Mouse (Mus musculus) monocyte, adult 2 months (primary cell): ENCODE measurements at regions not wholly inside any gene's neighbourhood (a gene's known extent, or its start where the extent isn't known, plus 50 kb on each side); places are given as distances from the start of the nearest gene placed in this dataset.

ENCODE experiments used
- DNase-seq, 2 experiments: peaks; one replicate each; pipeline ENCODE4 v3.0.0; 2022; ENCODE audit warnings: low spot score in 2 of 2, low read depth in 1 of 2

DNA sequence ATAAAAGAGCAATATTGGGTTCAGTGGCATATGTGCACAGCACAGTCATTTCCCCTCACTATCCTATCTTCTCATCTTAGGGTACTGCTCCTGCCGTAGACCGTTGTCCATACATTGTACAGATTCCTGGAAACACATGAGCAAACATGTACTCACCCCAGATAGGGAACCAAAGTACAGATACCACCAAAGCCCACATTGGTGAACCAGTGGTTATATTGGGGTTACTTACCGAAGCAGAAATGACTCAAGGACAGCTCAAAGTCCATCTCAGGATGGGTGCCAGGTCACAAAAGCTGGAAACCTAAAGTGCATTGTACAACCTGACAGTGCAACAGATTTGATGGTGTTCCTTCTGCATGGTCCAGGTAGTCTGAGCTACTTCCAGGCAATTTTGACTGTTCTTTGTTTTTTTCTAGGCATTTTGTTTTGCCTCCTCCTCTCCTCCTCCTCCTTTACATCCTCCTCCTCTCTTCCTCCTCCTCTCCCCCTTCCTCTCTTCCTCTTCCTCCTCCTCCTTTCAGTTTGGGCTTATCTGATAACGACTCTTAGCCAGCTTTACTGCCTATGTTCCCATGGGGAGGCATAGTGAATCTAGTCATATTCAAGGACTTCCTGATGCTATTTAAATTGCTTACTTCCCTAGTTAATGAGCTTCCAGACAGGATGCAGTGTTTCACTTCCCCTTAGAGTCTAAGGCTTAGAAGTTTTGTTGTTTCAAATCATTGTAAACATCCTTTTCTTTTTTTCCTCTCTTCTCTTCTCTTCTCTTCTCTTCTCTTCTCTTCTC, 65.1 kb upstream of the Tab2 start:
- no peak for DNase-seq

DNA sequence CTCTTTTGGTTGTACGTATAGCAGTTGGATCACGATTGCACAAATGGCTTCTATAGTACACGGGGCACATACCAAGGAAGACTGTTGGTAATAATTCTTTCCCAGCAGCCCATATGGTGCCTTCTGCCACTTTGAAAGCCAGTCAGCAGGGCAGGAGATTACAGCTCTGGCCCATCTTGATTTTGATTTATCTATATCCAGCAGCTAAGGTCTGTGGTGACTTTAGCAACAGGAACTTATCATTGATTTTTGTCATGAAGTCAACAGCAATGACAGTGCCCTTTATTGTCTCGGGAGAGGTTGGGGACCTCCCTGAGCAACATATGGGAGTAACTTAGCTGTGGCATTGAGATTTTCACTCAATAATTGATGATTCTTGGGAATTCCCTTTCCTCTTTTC, 64.1 kb upstream of the Tab2 start:
- DNase-seq = no peak

DNA sequence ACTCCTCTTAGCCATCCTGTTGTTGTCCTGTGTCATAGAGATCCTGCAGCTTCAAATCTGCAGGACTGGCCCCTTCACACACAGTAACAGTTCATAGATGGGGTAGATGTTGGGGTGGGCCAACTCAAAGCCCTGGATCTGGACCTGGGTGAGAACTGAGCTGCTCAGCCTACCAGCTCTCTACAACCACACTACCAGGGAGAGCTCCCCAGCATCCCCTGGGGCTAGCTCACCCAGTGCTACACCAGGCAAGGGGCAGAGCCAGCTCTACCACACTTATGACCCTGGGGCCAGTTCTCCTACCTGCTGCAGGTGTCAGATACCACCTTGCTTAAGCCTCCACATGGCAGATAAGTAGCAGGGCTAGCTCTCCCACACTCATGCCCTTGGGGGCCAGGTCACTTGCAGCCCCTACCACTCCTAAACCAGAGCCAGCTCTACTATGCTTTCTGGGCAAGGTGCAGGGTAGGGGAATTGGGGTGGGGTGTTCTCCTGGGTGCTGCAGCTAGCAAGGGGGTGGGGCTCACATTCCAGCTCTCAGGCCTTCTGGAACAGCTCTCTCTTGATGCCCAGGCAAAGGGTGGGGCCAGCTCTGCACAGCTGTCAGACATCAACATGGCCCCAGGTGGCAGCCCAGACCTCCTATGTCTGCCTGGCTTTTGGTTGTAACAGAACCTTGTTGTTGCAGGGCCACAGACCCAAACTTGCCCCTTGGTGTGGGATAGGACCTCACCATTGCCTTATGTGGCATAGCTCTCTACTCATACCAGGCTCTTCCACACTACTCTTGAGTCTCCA, 62.4 kb upstream of the Tab2 start:
- DNase-seq = no peak

DNA sequence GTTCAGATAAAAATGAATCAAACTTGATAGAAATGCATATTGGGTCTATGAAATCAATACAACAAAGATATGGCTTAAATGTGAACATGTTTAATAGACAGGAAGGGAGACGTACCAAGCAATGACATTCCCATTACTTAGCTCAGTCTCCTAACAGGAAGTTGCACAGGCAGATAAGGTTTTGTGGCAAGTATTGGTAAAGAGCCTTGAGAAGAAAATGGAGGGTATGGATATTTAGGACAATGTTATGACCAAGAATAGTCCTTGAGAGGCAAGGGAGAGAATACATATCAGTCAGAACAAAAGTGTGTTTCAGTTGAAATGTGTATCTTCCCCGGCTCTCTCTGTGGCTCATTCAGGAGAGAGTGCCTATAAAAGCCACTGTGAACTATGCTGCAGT, 60.7 kb upstream of the Tab2 start:
- DNase-seq = no peak

DNA sequence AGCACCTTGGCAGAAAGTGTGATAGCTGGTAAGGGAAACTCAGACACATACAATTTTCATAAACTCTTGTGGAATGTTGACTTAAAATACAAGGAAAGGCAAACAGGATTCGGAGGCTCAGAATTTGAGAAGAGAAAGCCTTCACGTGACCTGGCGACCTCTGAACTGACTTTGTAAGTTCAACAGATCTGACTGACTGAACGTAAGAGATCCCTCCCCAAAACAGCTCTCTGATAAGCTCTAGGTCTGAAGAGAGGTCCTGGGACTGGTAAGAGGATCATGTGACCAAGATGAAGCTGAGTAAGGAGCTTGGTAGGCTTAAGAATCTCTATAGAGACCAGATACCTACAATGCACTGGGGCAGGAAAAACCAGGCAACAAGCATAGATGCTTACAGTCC, 55.7 kb upstream of the Tab2 start:
- no peak for DNase-seq

DNA sequence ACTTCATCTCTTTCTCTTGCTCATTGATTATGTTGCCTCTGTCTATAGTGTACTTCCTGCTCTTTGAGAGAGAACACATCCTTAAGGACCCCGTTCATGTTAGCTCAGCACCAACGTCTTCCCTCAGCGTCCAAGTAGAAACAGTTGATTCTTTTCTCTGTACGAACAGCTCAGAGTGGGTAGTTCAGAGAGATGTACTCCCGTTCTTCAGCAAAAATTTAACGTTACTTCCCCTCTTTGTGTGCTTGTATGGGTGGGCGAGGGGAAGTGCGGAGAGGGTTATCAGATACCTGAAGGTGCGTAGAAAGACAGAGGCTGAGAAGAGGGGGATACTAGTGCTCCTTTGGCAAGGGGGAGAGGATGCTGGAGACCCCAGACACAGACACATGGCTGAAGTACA, 55.1 kb upstream of the Tab2 start:
- DNase-seq = no peak

DNA sequence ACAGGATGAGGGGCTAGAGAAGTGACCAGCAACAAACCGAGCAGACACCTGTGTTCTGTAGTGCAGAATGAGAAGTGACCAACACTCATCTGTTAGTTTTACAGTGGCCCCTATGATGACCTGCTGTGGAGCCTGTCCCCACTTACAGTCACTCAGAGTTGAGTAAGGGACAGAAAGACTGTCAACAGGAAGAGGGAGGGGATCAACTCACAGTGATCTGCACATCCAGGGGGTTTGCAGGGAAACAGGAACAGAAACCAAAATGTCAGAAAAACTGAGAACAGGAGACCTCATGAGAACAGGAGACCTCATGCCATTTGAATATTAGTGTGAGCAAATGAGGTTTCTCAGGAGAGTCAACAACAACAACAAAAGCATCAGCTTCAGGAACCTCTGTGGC, 53.8 kb upstream of the Tab2 start:
- DNase-seq = peak; percentile 30 to 42

DNA sequence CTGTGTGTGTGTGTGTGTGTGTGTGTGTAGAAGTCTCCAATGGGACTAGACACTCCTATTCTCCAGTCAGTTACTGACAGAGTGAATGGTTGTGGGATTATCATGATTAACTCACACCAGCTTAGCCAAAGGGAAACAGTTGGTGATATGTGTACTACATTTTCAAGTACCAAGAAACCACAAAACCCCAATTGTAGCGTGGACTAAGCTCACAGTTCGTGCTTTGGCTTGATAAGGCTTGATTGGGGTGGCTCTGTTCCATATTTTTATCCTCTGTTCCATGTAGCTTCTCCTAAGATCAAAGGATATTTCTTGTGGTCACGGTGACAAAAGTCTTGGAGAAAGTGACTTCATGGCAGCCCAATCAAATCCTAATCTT, 51.9 kb upstream of the Tab2 start:
- DNase-seq = no peak

DNA sequence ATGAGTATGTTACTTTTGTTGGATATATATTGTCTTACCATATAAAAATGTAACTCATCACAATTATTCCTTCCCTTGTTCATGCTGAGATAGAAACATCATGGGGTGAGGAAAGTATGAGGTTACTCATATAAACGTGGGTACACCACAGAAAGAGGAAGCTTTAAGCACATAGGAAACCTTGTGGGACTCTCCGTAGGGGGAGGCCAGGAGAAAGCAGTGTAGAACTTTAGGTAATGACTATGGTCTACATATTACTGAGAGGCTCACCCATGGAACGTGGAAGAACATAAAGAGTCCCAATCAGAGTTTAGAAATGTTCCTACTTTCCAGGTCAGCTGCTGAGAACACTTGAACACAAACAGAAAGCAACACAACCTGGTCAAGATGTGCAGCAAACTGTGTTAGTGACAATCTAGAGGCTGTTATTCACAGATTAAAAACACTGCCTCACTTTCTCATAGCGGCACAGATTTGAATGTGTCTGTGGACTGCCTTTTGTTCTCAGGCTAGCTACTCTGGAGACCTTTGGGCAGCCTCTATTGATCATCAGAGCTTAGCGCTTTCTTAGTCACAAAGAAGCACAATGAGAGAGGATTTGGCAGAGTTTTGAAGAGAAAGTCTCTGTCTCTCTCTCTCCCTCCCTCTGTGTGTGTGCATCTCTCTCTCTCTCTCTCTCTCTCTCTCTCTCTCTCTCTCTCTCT, 51.4 kb upstream of the Tab2 start:
- DNase-seq = no peak
